Mouse (Mus musculus) ES-E14 (cell line): Measurements from ENCODE around the gene Lrrc26. TPM values are rescaled to one million over a fixed set of nuclear protein-coding genes. Genes with fewer than 3 reads are reported as not detected.

ENCODE experiments used
- DNase-seq: peaks from one replicate; pipeline ENCODE4 v3.0.0-alpha.2; 2013; ENCODE audit warnings: low read depth, low spot score
- H3K27ac ChIP-seq: 2 replicates; pipeline ENCODE4 v1.5.1; 2012; ENCODE audit warnings: low read depth, mild to moderate bottlenecking, low read length, moderate library complexity, mixed read lengths; ENCODE audit not compliant: poor library complexity, insufficient read depth, severe bottlenecking
- H3K36me3 ChIP-seq: 2 replicates; pipeline ENCODE4 v1.6.1; 2012; ENCODE audit warnings: mild to moderate bottlenecking, low read length, moderate library complexity, mixed read lengths; ENCODE audit not compliant: control insufficient read depth, poor library complexity, insufficient read depth, severe bottlenecking
- H3K4me1 ChIP-seq, 2 experiments: fragments of 150-350 bp in 1 of 2; sonication (generic) in 1 of 2; 2 replicates each; pipeline ENCODE4 v1.6.1; 2012; ENCODE audit warnings: low read length in 2 of 2, mild to moderate bottlenecking in 1 of 2, mixed read lengths in 1 of 2; ENCODE audit not compliant: control insufficient read depth in 2 of 2, insufficient read depth in 2 of 2, poor library complexity in 1 of 2
- H3K4me3 ChIP-seq, 2 experiments: fragments of 150-350 bp in 1 of 2; sonication (generic) in 1 of 2; 2 replicates each; pipeline ENCODE4 v1.5.1; 2012; ENCODE audit warnings: low read length in 2 of 2, low read depth in 1 of 2, mild to moderate bottlenecking in 1 of 2, mixed read lengths in 1 of 2; ENCODE audit not compliant: insufficient read depth in 1 of 2, poor library complexity in 1 of 2, severe bottlenecking in 1 of 2
- H3K9ac ChIP-seq: 2 replicates; pipeline ENCODE4 v1.6.1; 2012; ENCODE audit warnings: low read depth, mild to moderate bottlenecking, low read length, mixed read lengths; ENCODE audit not compliant: poor library complexity, insufficient read depth, severe bottlenecking
- H3K9me3 ChIP-seq: fragments of 150-350 bp; sonication (generic); 2 replicates; pipeline ENCODE4 v1.6.1; 2012; ENCODE audit warnings: low read depth, mild to moderate bottlenecking, low read length; ENCODE audit not compliant: control insufficient read depth, insufficient read depth
- CHD2 ChIP-seq: IDR thresholded peaks from 2 replicates; pipeline ENCODE4 v1.6.1; 2014; ENCODE audit warnings: mild to moderate bottlenecking, low read depth, low read length, inconsistent platforms
- HCFC1 ChIP-seq: IDR thresholded peaks from 2 replicates; pipeline ENCODE4 v1.6.1; 2012; ENCODE audit warnings: low read length, inconsistent platforms, borderline replicate concordance; ENCODE audit not compliant: insufficient read depth
- MAFK ChIP-seq: IDR thresholded peaks from 2 replicates; pipeline ENCODE4 v1.6.1; 2014; ENCODE audit warnings: mild to moderate bottlenecking, low read depth, low read length, inconsistent platforms; ENCODE audit not compliant: insufficient read depth
- ZC3H11A ChIP-seq: IDR thresholded peaks from 2 replicates; pipeline ENCODE4 v1.6.1; 2012; ENCODE audit warnings: low read depth, mild to moderate bottlenecking, inconsistent platforms, low read length, borderline replicate concordance
- ZNF384 ChIP-seq: IDR thresholded peaks from 2 replicates; pipeline ENCODE4 v1.6.1; 2012; ENCODE audit warnings: low read depth, low read length, inconsistent platforms
- in situ Hi-C, 2 experiments: fragments of 600-800 bp; cut with MboI; formaldehyde crosslinking; loops; one replicate each; pipeline ENCODE4 v1.15.1; 2025; ENCODE audit warnings: low sequenced_read_pairs in 2 of 2, inconsistent platforms in 1 of 2; ENCODE audit not compliant: unreplicated experiment in 2 of 2
- total RNA-seq: library from RNA; depleted of rRNA; stranded (reverse); fragments of 300-350 nt; gene quantifications from 2 replicates; pipeline ENCODE4 v1.2.3, GENCODE M21; 2012

Gene Lrrc26
- total RNA-seq, 1 experiment: not detected

DNA sequence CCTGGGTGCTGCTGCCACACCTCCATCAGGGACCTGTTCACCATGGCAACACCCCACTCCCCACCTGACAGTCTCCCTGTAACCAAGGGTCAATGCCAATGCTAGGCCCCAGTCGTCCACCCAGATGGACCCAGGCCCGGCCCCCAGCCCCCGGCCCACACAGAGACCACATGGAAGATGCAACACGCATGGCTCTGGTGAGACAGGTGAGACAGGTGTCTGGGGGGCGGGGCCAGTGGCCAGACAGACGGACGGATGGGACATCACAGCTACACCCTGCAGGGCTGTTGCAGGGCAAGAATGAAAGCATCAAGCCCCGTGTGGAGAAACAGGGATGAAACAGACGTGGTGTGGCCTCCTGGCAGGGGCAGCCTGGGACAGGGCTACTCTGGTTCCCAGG is 4.0 kb downstream of the Lrrc26 start:
- Histone ChIP-seq H3K4me1 (peaks cover 0 to 7% of the 10 kb centered on the region in 2 experiments; a peak in 1 of 4 replicates), H3K9me3 (no peaks in the 10 kb centered on the region), H3K27ac (no peak overlapping the region), H3K9ac (no peak overlapping the region), H3K4me3 (no peak overlapping the region), H3K36me3 (peaks cover 7% of the 10 kb centered on the region; the same call in 1 of the 2 replicates)
- TF ChIP-seq CHD2: no peak
- no peak for TF ChIP-seq ZC3H11A
- TF ChIP-seq HCFC1: no peak
- TF ChIP-seq MAFK: no peak
- no peak for TF ChIP-seq ZNF384
- in situ Hi-C loops: no loop called here
- DNase-seq: no peak

DNA sequence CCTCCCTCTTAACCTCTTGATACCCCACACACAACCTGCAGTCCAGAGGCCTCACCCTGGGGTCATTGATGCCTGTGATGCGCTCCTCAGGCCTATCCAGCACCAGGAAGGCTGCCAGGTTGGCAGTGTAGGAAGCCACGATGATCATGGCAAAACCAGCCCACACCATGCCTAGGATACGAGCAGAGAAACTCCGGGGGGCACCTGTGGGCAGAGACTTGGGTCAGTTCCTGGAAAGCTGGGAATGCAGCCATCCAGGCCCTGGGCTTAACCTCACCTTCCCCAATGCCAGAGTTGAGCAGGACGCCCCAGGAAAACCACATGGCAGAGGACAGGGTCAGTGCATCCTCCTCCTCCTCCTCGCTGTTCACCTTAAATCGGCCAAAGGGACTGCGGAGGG is 7.4 kb downstream of the Lrrc26 start:
- no peak for TF ChIP-seq ZNF384
- TF ChIP-seq HCFC1: no peak
- no peak for TF ChIP-seq CHD2
- TF ChIP-seq ZC3H11A: no peak
- in situ Hi-C loops: no loop called here

GRCm38 (mm10) chr2:25298046-25298445 is 8.3 kb downstream of the Lrrc26 start:
- DNase-seq: no peak
- no peak overlapping the region for H3K4me3 ChIP-seq
- no peaks in the 10 kb centered on the region for H3K4me1 ChIP-seq
- H3K9me3 ChIP-seq: no peaks in the 10 kb centered on the region
- TF ChIP-seq CHD2: no peak
- no peak for TF ChIP-seq ZNF384
- TF ChIP-seq HCFC1: no peak
- no peak for TF ChIP-seq ZC3H11A
- no peak for TF ChIP-seq MAFK
- H3K9ac ChIP-seq: no peak overlapping the region
- H3K36me3 ChIP-seq: peaks cover 7% of the 10 kb centered on the region; the same call in 1 of the 2 replicates
- in situ Hi-C loops: no loop called here
- no peak overlapping the region for H3K27ac ChIP-seq

More for the DNA sequence above, 7.4 kb downstream of the Lrrc26 start:
- Histone ChIP-seq H3K36me3 (peaks cover 7% of the 10 kb centered on the region; the same call in 1 of the 2 replicates), H3K4me1 (peaks cover 0 to 3% of the 10 kb centered on the region in 2 experiments; a peak in 1 of 4 replicates), H3K9me3 (no peaks in the 10 kb centered on the region), H3K27ac (no peak overlapping the region), H3K9ac (no peak overlapping the region), H3K4me3 (no peak overlapping the region)
- no peak for DNase-seq

- no peak overlapping the region for H3K9ac ChIP-seq
- TF ChIP-seq CHD2 (no peak), HCFC1 (no peak), ZC3H11A (no peak), ZNF384 (no peak), MAFK (no peak)
- H3K4me3 ChIP-seq: no peak overlapping the region
- H3K9me3 ChIP-seq: no peaks in the 10 kb centered on the region
- no peak for DNase-seq
- peaks cover 2% of the 10 kb centered on the region; the same call in 1 of the 2 replicates for H3K36me3 ChIP-seq
- in situ Hi-C loops: no loop called here
- H3K27ac ChIP-seq: no peak overlapping the region
- peaks cover 0 to 3% of the 10 kb centered on the region in 2 experiments; a peak in 1 of 4 replicates for H3K4me1 ChIP-seq
These were observed 13.7 kb downstream of the Lrrc26 start for GRCm38 (mm10) chr2:25303452-25303851.
